Mouse (Mus musculus) embryonic fibroblast, embryonic 13.5 days (primary cell): ENCODE data around the gene Tmem86b.

Experiments used
- CTCF ChIP-seq: IDR thresholded peaks from 2 replicates; pipeline ENCODE4 v1.5.1; 2011; ENCODE audit warnings: mild to moderate bottlenecking, control low read depth, low read length, moderate library complexity, borderline replicate concordance; ENCODE audit not compliant: insufficient read depth
- POLR2A ChIP-seq: IDR thresholded peaks from 2 replicates; pipeline ENCODE4 v1.6.1; 2011; ENCODE audit warnings: low read depth, mild to moderate bottlenecking, control low read depth, low read length, moderate library complexity

DNA sequence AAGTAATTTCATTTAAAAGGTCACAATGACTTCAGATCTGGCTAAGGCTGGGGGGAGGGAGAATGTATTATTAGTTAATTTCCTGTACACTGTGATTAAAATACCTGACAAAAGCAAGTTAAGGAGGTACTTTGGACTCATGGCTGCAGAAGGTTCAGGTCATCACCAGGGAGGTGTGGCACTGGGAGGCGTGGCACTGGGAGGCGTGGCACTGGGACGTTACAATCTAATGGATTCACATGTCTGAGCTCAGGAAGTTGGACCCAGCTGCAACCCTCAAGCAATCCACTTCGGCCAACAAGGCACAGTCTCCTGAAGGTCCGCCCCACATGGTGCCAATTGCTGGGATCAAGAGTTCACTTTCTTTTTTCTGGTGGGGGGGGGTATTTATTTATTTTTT, 23.2 kb downstream of the Tmem86b start:
- no peak for TF ChIP-seq CTCF
- no peak for TF ChIP-seq POLR2A
